Mouse (Mus musculus): ENCODE measurements around the gene Tspan32. TPM values are rescaled to one million over a fixed set of nuclear protein-coding genes. Genes with fewer than 3 reads are reported as not detected.

The Tspan32 gene
- total RNA-seq, 2 experiments from 2014 or later: 2.2 to 3.4 TPM

- peak; percentile 38 for DNase-seq
Measured at GRCm38 (mm10) chr7:143033581-143033980, 28.7 kb downstream of the Tspan32 start.

- no peak for DNase-seq
Measured at GRCm38 (mm10) chr7:143034112-143034511, 29.3 kb downstream of the Tspan32 start.

GRCm38 (mm10) chr7:143034519-143035450 is 29.9 kb downstream of the Tspan32 start:
- DNase-seq: peak; percentile 14

- no peak for DNase-seq
Measured at GRCm38 (mm10) chr7:143036787-143037186, 31.9 kb downstream of the Tspan32 start.

- DNase-seq: no peak
Measured at GRCm38 (mm10) chr7:143037306-143037705, 32.5 kb downstream of the Tspan32 start.

- no peak for DNase-seq
Measured at GRCm38 (mm10) chr7:143038174-143038931, 33.5 kb downstream of the Tspan32 start.

GRCm38 (mm10) chr7:143040561-143040960 is 35.7 kb downstream of the Tspan32 start:
- DNase-seq: no peak

GRCm38 (mm10) chr7:143041138-143041822 is 36.4 kb downstream of the Tspan32 start:
- no peak for DNase-seq

GRCm38 (mm10) chr7:143042089-143042488 is 37.2 kb downstream of the Tspan32 start:
- DNase-seq: peak; percentile 82

- DNase-seq: no peak
Measured at GRCm38 (mm10) chr7:143042897-143043300, 38.1 kb downstream of the Tspan32 start.

GRCm38 (mm10) chr7:143044049-143044825 is 39.4 kb downstream of the Tspan32 start:
- no peak for DNase-seq

- DNase-seq: no peak
Measured at GRCm38 (mm10) chr7:143044826-143045206, 40.0 kb downstream of the Tspan32 start.

- no peak for DNase-seq
Measured at GRCm38 (mm10) chr7:143046358-143046757, 41.5 kb downstream of the Tspan32 start.

- no peak for DNase-seq
Measured at GRCm38 (mm10) chr7:143049331-143049730, 44.5 kb downstream of the Tspan32 start.

- DNase-seq: peak; percentile 91
Measured at GRCm38 (mm10) chr7:143049841-143050816, 45.3 kb downstream of the Tspan32 start.

GRCm38 (mm10) chr7:143051316-143051715 is 46.5 kb downstream of the Tspan32 start:
- DNase-seq: no peak

GRCm38 (mm10) chr7:143052626-143053007 is 47.8 kb downstream of the Tspan32 start, which contains the start of gene Cd81:
Cd81 (plus strand) TSS chr7:143052739.
- DNase-seq: peak; percentile 97

GRCm38 (mm10) chr7:143053008-143053899 is 48.4 kb downstream of the Tspan32 start:
- peak; percentile 84 for DNase-seq

GRCm38 (mm10) chr7:143053961-143054611 is 49.2 kb downstream of the Tspan32 start:
- DNase-seq: peak; percentile 38
